Mouse (Mus musculus) stomach, postnatal 0 days (tissue): ENCODE measurements around the gene Gm29797.

Experiments
- CTCF ChIP-seq: IDR thresholded peaks from 2 replicates; pipeline ENCODE4 v1.5.1; 2016; ENCODE audit warnings: antibody characterized with exemption, low read depth, mild to moderate bottlenecking, moderate library complexity
- EP300 ChIP-seq: optimal IDR thresholded peaks from 2 replicates; pipeline ENCODE3; 2016; ENCODE audit warnings: antibody characterized with exemption

DNA sequence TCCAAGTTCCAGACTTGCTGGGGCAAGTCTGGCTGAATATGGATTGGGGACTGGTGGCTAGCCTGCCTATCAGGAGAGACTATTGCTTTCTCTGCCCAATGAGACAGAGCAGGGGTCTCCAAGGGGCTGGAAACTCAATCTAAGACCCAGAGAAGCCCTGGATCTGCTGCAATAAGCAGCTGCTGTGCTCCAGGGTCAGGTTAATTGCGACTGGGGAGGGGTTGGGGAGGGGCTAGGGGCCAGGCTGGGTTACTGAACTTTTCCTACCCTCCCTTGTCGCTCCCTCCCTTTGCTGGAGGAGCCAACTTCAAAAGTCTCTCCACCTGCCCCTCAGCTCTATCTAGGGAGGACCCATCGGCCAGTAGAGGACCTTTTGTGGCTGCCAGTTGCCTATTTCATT, at the start of gene Gm29797:
- no peak for TF ChIP-seq CTCF
- no peak for TF ChIP-seq EP300
